Mouse (Mus musculus) left cerebral cortex, postnatal 4 days (tissue): ENCODE measurements around the gene Mapk8ip2. TPM values are rescaled to one million over a fixed set of nuclear protein-coding genes. Genes with fewer than 3 reads are reported as not detected.
"Not testable (repeated sequence)": the region's sequence is repeated elsewhere in the genome, so short reads cannot be mapped to it uniquely, and the experiment has no call there.

ENCODE experiments used
- DNase-seq: peaks from one replicate; pipeline ENCODE4 v3.0.0-alpha.2; 2022
- intact Hi-C: fragments of 180-260 bp; cut with DNase I; formaldehyde crosslinking; loops from one replicate; pipeline ENCODE4 v1.15.1; 2025
- total RNA-seq, 2 experiments: library from RNA; stranded (reverse); gene quantifications; 2 replicates each; pipeline ENCODE4 v1.2.3; 2021

Mapk8ip2 gene
- 100 to 1,000 TPM; 155 to 170 TPM for total RNA-seq

- intact Hi-C loops = no loop called here
- peak; percentile 69 for DNase-seq
Measured at GRCm38 (mm10) chr15:89453865-89454478, at the start of gene Mapk8ip2. Mapk8ip2 (plus strand) TSS chr15:89453913.

DNA sequence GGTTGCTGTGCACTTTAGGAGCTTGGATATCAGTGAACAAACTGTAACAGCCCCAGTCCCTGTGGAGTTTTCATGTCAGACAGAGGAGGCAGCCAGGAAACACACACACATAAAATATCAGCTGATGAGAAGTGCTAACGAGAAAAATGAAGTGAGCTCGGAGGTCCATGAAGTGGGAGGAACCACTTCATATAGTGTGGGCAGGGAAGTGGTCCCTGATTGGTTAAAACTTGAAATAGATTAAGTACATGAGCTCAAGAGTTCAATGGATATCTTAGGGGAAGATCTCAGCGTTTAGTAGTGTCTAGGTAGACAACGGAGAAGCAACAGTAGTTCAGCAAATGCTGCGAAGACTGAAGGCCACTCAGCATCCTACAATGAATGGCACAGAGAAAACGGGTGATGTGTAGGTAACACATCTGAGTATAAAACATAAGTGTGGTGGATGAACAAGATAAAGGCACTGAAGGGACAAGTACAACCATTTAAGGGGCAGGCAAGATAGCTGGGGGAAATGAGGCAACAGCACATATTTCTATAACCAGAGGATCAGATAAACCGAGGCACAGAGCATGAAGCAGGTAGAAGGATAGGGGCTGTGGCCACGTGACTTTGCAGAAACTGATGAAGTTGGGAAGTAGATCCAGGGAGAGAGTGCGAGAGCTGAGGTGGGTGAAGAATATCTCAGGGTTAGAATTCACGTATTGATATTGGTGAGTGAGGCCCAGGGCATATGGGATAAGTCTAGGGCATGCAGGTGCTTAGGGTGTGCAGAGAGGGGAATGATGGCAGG is 48.7 kb upstream of the Mapk8ip2 start:
- no peak for DNase-seq
- intact Hi-C loops = no loop called here

GRCm38 (mm10) chr15:89406691-89407090 is 47.0 kb upstream of the Mapk8ip2 start:
- DNase-seq = no peak
- intact Hi-C loops = no loop called here

- intact Hi-C loops = no loop called here
- DNase-seq = no peak
Measured at GRCm38 (mm10) chr15:89410118-89410517, 43.6 kb upstream of the Mapk8ip2 start, which contains the start of gene Syce3. Syce3 (minus strand) TSS chr15:89410503.

GRCm38 (mm10) chr15:89415282-89415681 is 38.4 kb upstream of the Mapk8ip2 start:
- DNase-seq = no peak

DNA sequence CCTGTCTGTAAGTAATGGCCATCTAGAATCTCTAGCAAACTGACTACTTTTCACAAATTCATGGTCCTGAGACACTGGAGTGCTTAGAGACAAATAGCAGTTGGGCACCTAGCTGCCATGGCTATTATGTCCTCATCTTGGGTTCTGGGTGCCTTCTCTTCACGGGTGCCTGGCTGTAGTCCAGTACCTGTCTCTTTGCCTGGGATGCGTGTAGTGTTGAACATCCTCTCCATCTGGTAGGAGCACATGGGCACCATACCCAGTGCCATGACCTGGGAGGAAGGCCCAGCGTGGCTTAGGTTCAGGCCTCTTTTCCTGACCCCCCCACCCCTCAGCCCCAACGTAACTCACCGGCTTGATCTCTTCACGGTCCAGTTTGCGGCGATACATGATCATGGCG is 31.8 kb upstream of the Mapk8ip2 start:
- intact Hi-C loops = no loop called here
- DNase-seq = no peak

More at GRCm38 (mm10) chr15:89415282-89415681, 38.4 kb upstream of the Mapk8ip2 start:
- intact Hi-C loops = no loop called here

GRCm38 (mm10) chr15:89424621-89425020 is 29.1 kb upstream of the Mapk8ip2 start:
- no peak for DNase-seq
- intact Hi-C loops = no loop called here

GRCm38 (mm10) chr15:89425711-89426121 is 28.0 kb upstream of the Mapk8ip2 start, which contains the start of gene Cpt1b:
Cpt1b (minus strand) TSS chr15:89425863.
- DNase-seq = no peak
- intact Hi-C loops = no loop called here

- intact Hi-C loops = no loop called here
- DNase-seq = no peak
Measured at GRCm38 (mm10) chr15:89426716-89427115, 27.0 kb upstream of the Mapk8ip2 start.

- intact Hi-C loops = no loop called here
- no peak for DNase-seq
Measured at GRCm38 (mm10) chr15:89428136-89428790, 25.4 kb upstream of the Mapk8ip2 start.

DNA sequence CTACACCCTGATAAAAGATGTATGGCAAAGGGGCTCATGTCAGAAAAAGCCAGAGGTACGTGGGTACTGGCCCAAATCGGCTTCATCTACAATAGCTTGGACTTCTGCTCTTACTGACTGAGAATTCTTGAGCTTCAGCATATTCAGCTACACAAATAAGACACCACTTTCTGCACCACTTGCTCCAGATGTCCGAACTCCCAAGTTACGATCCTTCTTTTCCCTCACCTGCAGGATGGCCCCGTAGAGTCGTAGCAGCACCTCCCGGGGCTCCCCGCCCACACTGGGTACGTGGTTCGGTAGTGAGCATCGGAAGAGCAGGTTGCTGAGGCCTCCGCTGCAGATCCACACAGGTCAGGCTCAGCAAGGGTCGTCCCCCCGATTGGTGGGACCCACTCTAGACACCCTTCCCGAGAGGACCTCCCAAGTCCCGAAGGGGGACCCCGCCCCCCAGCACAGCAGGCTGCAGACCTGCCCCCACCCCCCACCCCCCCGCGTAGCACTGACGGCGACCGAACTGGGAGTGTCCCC is 24.8 kb upstream of the Mapk8ip2 start:
- intact Hi-C loops = no loop called here
- DNase-seq = no peak

DNA sequence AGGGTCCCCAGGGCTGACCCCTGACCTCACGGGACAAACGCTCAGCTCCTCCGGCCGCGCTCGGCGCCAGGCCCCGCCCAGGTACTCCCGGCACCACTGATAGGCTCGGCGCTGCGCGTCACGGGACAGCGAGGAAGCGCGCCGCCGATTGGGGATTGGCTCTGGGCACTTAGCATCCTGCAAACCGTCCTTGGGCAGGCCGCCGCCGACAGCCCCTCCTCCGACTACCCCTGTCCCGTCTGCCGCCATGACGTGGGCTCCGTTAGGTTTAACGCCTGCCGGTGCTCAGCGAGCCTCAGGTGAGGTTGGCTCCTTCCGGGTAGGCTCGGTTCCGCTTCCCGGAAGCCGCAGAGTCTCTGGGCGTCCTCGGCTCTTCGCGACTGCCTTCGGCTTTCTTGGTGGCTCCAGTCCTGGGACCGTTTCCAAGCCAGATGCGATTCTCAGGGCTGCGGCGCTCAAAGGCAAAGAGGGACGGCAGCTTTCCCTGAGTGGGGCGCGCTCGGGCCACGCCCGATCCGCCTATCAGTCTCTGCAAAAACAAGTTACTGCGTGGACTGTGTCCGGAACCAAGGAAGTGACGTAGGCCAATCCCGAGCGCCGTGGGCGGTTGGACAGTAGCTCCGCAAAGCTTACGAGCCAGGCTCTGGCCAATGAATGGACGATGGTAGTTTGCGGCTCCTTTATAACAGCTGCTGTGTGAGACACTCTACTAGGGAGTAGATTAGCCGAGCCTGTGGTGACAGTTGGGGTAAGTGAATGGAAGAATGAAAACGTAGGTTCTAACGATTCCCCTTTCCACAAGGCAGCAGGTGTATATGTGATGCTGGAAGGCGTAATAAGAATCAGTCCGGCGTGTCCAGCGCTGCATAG is 24.1 kb upstream of the Mapk8ip2 start, which contains the start of the genes C730034F03Rik, Gm44502 and Chkb:
Gene C730034F03Rik, plus strand, starts transcription at position 238 of the 870 bp plus-strand sequence.
Gene Gm44502, minus strand, starts transcription at position 345 of the 870 bp plus-strand sequence.
Gene Chkb, minus strand, starts transcription at position 557 of the 870 bp plus-strand sequence.
- intact Hi-C loops = no loop called here
- DNase-seq = peak; percentile 94

DNA sequence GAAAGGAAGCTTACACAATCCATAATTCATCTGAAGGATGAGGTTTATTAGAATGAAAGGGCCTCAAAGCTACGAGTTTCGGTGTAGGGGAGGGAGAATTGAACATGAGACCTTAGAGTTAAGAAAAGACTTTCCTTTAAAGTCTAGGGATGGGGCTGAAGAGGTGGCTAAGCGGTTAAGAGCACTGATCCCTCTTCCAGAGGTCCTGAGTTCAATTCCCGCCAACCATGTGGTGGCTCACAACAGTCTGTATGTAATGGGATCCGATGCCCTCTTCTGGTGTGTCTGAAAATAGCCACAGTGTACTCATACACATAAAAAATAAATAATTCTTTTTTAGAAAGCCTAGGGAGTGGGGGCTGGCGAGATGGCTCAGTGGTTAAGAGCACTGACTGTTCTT is 23.4 kb upstream of the Mapk8ip2 start:
- DNase-seq = no peak
- intact Hi-C loops = no loop called here

- intact Hi-C loops, DNase-seq: not testable (repeated sequence)
Measured at GRCm38 (mm10) chr15:89430771-89431170, 22.9 kb upstream of the Mapk8ip2 start.

- DNase-seq = no peak
- intact Hi-C loops = no loop called here
Measured at GRCm38 (mm10) chr15:89431271-89431670, 22.4 kb upstream of the Mapk8ip2 start.

DNA sequence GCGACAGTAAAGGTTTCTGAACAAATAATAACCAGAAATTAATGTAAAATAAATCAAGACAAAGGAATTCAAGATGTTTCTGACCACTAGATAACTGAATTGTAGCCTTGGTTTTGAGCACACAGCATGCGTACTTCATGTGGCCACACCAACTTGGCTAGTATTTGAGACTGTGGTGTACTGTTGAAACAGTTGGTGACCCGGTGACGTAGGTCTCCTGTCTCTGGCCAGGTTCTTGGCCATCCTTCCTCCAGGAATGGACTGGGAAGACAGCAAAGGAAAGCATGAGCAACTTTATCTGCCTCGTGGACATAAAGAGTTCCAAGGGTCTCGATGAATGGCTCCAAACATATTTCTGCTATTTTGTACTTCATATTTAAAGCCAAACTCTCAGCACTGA is 21.9 kb upstream of the Mapk8ip2 start:
- intact Hi-C loops = no loop called here
- DNase-seq = no peak

DNA sequence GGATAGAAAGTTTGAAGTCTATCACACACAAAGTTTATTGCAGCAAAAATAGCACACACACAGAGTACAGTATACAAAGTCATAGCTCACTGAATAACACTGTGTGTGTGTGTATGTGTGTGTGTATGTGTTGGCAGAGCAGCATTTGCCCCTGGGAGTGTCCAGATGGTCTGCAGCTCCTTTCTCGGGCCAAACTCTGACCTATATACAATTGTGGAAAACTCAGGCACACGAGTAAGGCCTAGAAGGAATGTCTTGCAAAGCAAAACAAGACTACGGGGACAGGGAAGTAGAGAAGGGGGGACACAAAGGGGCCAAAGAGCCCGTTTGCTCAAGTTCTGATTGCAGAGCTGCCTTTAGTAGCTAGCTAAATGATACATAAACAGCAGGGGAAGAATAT is 20.8 kb upstream of the Mapk8ip2 start:
- intact Hi-C loops = no loop called here

DNA sequence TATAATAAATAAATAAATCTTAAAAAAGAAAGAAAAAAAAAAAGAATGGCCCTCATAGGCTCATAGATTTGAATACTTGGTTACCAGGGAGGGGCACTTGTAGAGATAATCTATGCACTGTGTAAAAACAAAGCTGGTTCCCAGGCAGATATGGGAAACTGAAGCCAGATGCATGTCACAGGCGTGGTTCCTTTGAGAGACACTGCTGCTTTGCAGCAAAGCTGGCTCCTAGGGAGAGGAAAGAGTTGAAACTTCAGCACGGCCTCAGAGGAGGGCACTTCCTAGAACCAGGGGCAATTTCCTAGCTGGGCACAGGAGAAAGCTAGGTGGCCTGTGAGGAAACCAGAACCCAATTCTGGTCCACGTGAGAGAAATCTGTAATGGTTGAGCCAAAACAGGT is 19.6 kb upstream of the Mapk8ip2 start:
- intact Hi-C loops = no loop called here
- DNase-seq = no peak

More for the DNA sequence above, 20.8 kb upstream of the Mapk8ip2 start:
- no peak for DNase-seq

- intact Hi-C loops = no loop called here
- DNase-seq = no peak
Measured at GRCm38 (mm10) chr15:89435878-89436277, 17.8 kb upstream of the Mapk8ip2 start.

GRCm38 (mm10) chr15:89442486-89443070 is 11.1 kb upstream of the Mapk8ip2 start:
- intact Hi-C loops = no loop called here
- no peak for DNase-seq
